Mouse (Mus musculus) erythroblast, embryonic 14.5 days (primary cell): ENCODE data around the gene Sp3. TPM values are rescaled to one million over a fixed set of nuclear protein-coding genes. Genes with fewer than 3 reads are reported as not detected.

ENCODE experiments used
- H3K27me3 ChIP-seq: 2 replicates; pipeline ENCODE4 v1.6.1; 2012; ENCODE audit warnings: inconsistent platforms; ENCODE audit not compliant: control insufficient read depth
- H3K36me3 ChIP-seq: 2 replicates; pipeline ENCODE4 v1.6.1; 2012; ENCODE audit warnings: mild to moderate bottlenecking, inconsistent platforms; ENCODE audit not compliant: control insufficient read depth
- H3K4me1 ChIP-seq: 2 replicates; pipeline ENCODE4 v1.6.1; 2012; ENCODE audit warnings: inconsistent platforms; ENCODE audit not compliant: control insufficient read depth
- H3K4me3 ChIP-seq: replicated peaks from 2 replicates; pipeline ENCODE3; 2012; ENCODE audit warnings: moderate library complexity, mild to moderate bottlenecking, inconsistent platforms
- H3K9me3 ChIP-seq: 2 replicates; pipeline ENCODE4 v1.6.1; 2012; ENCODE audit warnings: low read length, inconsistent platforms, mixed read lengths; ENCODE audit not compliant: control insufficient read depth
- GATA1 ChIP-seq: IDR thresholded peaks from 2 replicates; pipeline ENCODE4 v1.6.1; 2012; ENCODE audit warnings: low read length, inconsistent platforms, mixed read lengths
- TAL1 ChIP-seq: IDR thresholded peaks from 3 replicates; pipeline ENCODE4 v1.6.1; 2012; ENCODE audit warnings: low read length, inconsistent platforms, mixed read lengths
- polyA plus RNA-seq: library from polyadenylated mRNA; stranded (reverse); fragments of >175 nt; gene quantifications from 2 replicates; pipeline ENCODE4 v1.2.3, GENCODE M21; 2012

Sp3 gene
- polyA plus RNA-seq, 1 experiment, result 1.1 TPM

- TF ChIP-seq TAL1 (no peak), GATA1 (no peak)
- no peak overlapping the region for H3K4me3 ChIP-seq
- no peaks in the 10 kb centered on the region for H3K36me3 ChIP-seq
- H3K4me1 ChIP-seq, result no peaks in the 10 kb centered on the region
- no peaks in the 10 kb centered on the region for H3K9me3 ChIP-seq
- H3K27me3 ChIP-seq, result no peaks in the 10 kb centered on the region
Measured at GRCm38 (mm10) chr2:72889806-72890205, 90.4 kb downstream of the Sp3 start.

Other genes starting within 250 kb of the Sp3 start
- gene Gm11084, start 6.3 kb upstream of the Sp3 start, polyA plus RNA-seq, result not detected in 2 replicates
- gene Ola1, start 238.5 kb upstream of the Sp3 start, polyA plus RNA-seq, result 2.8 and 3.4 TPM in 2 replicates